Mouse (Mus musculus) heart, embryonic 10.5 days (tissue): ENCODE measurements at regions not wholly inside any gene's neighbourhood (a gene's known extent, or its start where the extent isn't known, plus 50 kb on each side); places are given as distances from the start of the nearest gene placed in this dataset.

Experiments
- DNase-seq: peaks from one replicate; pipeline ENCODE4 v3.0.0-alpha.2; 2017; ENCODE audit warnings: low spot score
- H3K27ac ChIP-seq: fragments of 300-500 bp; sonication (generic); 2 replicates; pipeline ENCODE4 v1.5.1; 2016; ENCODE audit warnings: mild to moderate bottlenecking
- H3K27me3 ChIP-seq: fragments of 300-500 bp; sonication (generic); 2 replicates; pipeline ENCODE4 v1.6.1; 2016; ENCODE audit warnings: mild to moderate bottlenecking; ENCODE audit not compliant: poor library complexity, insufficient read depth, severe bottlenecking
- H3K36me3 ChIP-seq: fragments of 300-500 bp; sonication (generic); 2 replicates; pipeline ENCODE4 v1.6.1; 2016; ENCODE audit warnings: mild to moderate bottlenecking, moderate library complexity
- H3K4me1 ChIP-seq: fragments of 300-500 bp; sonication (generic); 2 replicates; pipeline ENCODE4 v1.6.1; 2016; ENCODE audit warnings: mild to moderate bottlenecking
- H3K4me3 ChIP-seq: fragments of 300-500 bp; sonication (generic); 2 replicates; pipeline ENCODE4 v1.5.1; 2016; ENCODE audit warnings: mild to moderate bottlenecking, moderate library complexity
- H3K9me3 ChIP-seq: fragments of 300-500 bp; sonication (generic); 2 replicates; pipeline ENCODE4 v1.6.1; 2016; ENCODE audit warnings: mild to moderate bottlenecking, moderate library complexity
- WGBS: fragments of 180-500 bp; shearing (Covaris S2); methylation state at CpG from one replicate; pipeline ENCODE4 v1.1.7; 2016; 5-methylcytosine and 5-hydroxymethylcytosine counted together

GRCm38 (mm10) chr9:41365251-41365650 is 203.8 kb upstream of the Ubash3b start:
- Histone ChIP-seq H3K27me3 (no peaks in the 10 kb centered on the region), H3K4me3 (no peak overlapping the region), H3K9me3 (no peaks in the 10 kb centered on the region), H3K27ac (peak overlapping the region; percentile 52; the same call in 1 of the 2 replicates), H3K4me1 (peaks cover 7% of the 10 kb centered on the region; the same call in 1 of the 2 replicates), H3K36me3 (no peaks in the 10 kb centered on the region)
- DNase-seq = no peak
- 56% methylated on average over 5 of the region's 5 CpGs for WGBS

- Histone ChIP-seq H3K4me1 (peaks cover 7% of the 10 kb centered on the region; the same call in 1 of the 2 replicates), H3K9me3 (no peaks in the 10 kb centered on the region), H3K4me3 (no peak overlapping the region), H3K27ac (no peak overlapping the region), H3K36me3 (no peaks in the 10 kb centered on the region), H3K27me3 (no peaks in the 10 kb centered on the region)
- DNase-seq = no peak
- 65% methylated on average over 6 of the region's 6 CpGs for WGBS
Measured at GRCm38 (mm10) chr9:41364442-41365250, 203.1 kb upstream of the Ubash3b start.

- H3K4me1 ChIP-seq = peaks cover 14% of the 10 kb centered on the region
- H3K36me3 ChIP-seq = no peaks in the 10 kb centered on the region
- H3K9me3 ChIP-seq = no peaks in the 10 kb centered on the region
- 85% methylated on average over 5 of the region's 5 CpGs for WGBS
- H3K4me3 ChIP-seq = no peak overlapping the region
- no peak for DNase-seq
- H3K27me3 ChIP-seq = no peaks in the 10 kb centered on the region
- H3K27ac ChIP-seq = no peak overlapping the region
Measured at GRCm38 (mm10) chr9:41360356-41360755, 198.9 kb upstream of the Ubash3b start.

GRCm38 (mm10) chr9:41359286-41359685 is 197.8 kb upstream of the Ubash3b start:
- Histone ChIP-seq H3K4me3 (no peak overlapping the region), H3K27me3 (no peaks in the 10 kb centered on the region), H3K9me3 (no peaks in the 10 kb centered on the region), H3K27ac (no peak overlapping the region), H3K4me1 (peaks cover 7% of the 10 kb centered on the region), H3K36me3 (no peaks in the 10 kb centered on the region)
- 85% methylated on average over 3 of the region's 3 CpGs for WGBS
- DNase-seq = no peak

GRCm38 (mm10) chr9:41345338-41345737 is 183.8 kb upstream of the Ubash3b start:
- Histone ChIP-seq H3K4me3 (no peak overlapping the region), H3K36me3 (no peaks in the 10 kb centered on the region), H3K4me1 (no peaks in the 10 kb centered on the region), H3K9me3 (no peaks in the 10 kb centered on the region), H3K27ac (no peak overlapping the region), H3K27me3 (no peaks in the 10 kb centered on the region)
- 68% methylated on average over 2 of the region's 2 CpGs for WGBS
- no peak for DNase-seq

GRCm38 (mm10) chr9:41337375-41337774 is 175.9 kb upstream of the Ubash3b start:
- no peak for DNase-seq
- peaks cover 20% of the 10 kb centered on the region for H3K4me1 ChIP-seq
- WGBS = 80% methylated on average over 2 of the region's 2 CpGs
- H3K4me3 ChIP-seq = no peak overlapping the region
- no peaks in the 10 kb centered on the region for H3K9me3 ChIP-seq
- no peak overlapping the region for H3K27ac ChIP-seq
- H3K27me3 ChIP-seq = no peaks in the 10 kb centered on the region
- H3K36me3 ChIP-seq = no peaks in the 10 kb centered on the region

GRCm38 (mm10) chr9:41336801-41337200 is 175.3 kb upstream of the Ubash3b start:
- no peak for DNase-seq
- H3K4me1 ChIP-seq = peaks cover 20% of the 10 kb centered on the region
- H3K27me3 ChIP-seq = no peaks in the 10 kb centered on the region
- H3K36me3 ChIP-seq = no peaks in the 10 kb centered on the region
- no peaks in the 10 kb centered on the region for H3K9me3 ChIP-seq
- WGBS = 73% methylated on average over 6 of the region's 6 CpGs
- H3K4me3 ChIP-seq = no peak overlapping the region
- 0 out of 2 replicates have a peak overlapping the region, but pooled peaks have one; percentile 29 for H3K27ac ChIP-seq

- peak overlapping the region; percentile 74 for H3K27ac ChIP-seq
- H3K9me3 ChIP-seq = no peaks in the 10 kb centered on the region
- H3K4me1 ChIP-seq = peaks cover 20% of the 10 kb centered on the region
- no peaks in the 10 kb centered on the region for H3K36me3 ChIP-seq
- peak; percentile 68 for DNase-seq
- peak overlapping the region; percentile 27; the same call in 1 of the 2 replicates for H3K4me3 ChIP-seq
- H3K27me3 ChIP-seq = no peaks in the 10 kb centered on the region
- 21% methylated on average over 10 of the region's 10 CpGs for WGBS
Measured at GRCm38 (mm10) chr9:41334462-41335241, 173.2 kb upstream of the Ubash3b start.

- no peaks in the 10 kb centered on the region for H3K9me3 ChIP-seq
- H3K4me1 ChIP-seq = peaks cover 26% of the 10 kb centered on the region
- DNase-seq = peak; percentile 51
- H3K27me3 ChIP-seq = no peaks in the 10 kb centered on the region
- WGBS = 95% methylated on average over 1 of the region's 1 CpGs
- H3K36me3 ChIP-seq = no peaks in the 10 kb centered on the region
- no peak overlapping the region for H3K27ac ChIP-seq
- H3K4me3 ChIP-seq = no peak overlapping the region
Measured at GRCm38 (mm10) chr9:41333526-41333925, 172.0 kb upstream of the Ubash3b start.

- Histone ChIP-seq H3K4me1 (peaks cover 22% of the 10 kb centered on the region), H3K27ac (peak overlapping the region; percentile 7)
- WGBS = 92% methylated on average over 1 of the region's 1 CpGs
Measured at GRCm38 (mm10) chr9:41328959-41329358, 167.5 kb upstream of the Ubash3b start.

GRCm38 (mm10) chr9:41328480-41328879 is 167.0 kb upstream of the Ubash3b start:
- DNase-seq = peak; percentile 71
- H3K27ac ChIP-seq = peak overlapping the region; percentile 7
- peaks cover 22% of the 10 kb centered on the region for H3K4me1 ChIP-seq
- H3K4me3 ChIP-seq = peak overlapping the region; percentile 19; the same call in 1 of the 2 replicates
- no peaks in the 10 kb centered on the region for H3K9me3 ChIP-seq
- H3K27me3 ChIP-seq = no peaks in the 10 kb centered on the region
- H3K36me3 ChIP-seq = no peaks in the 10 kb centered on the region
- WGBS = 37% methylated on average over 5 of the region's 5 CpGs

More at GRCm38 (mm10) chr9:41328959-41329358, 167.5 kb upstream of the Ubash3b start:
- peak; percentile 55 for DNase-seq
- H3K27me3 ChIP-seq = no peaks in the 10 kb centered on the region
- H3K9me3 ChIP-seq = no peaks in the 10 kb centered on the region
- peak overlapping the region; percentile 19; the same call in 1 of the 2 replicates for H3K4me3 ChIP-seq
- no peaks in the 10 kb centered on the region for H3K36me3 ChIP-seq

- DNase-seq = no peak
- peaks cover 22% of the 10 kb centered on the region for H3K4me1 ChIP-seq
- H3K4me3 ChIP-seq = peak overlapping the region; percentile 0; the same call in 1 of the 2 replicates
- H3K27ac ChIP-seq = no peak overlapping the region
- WGBS = 18% methylated on average over 1 of the region's 1 CpGs
- H3K9me3 ChIP-seq = no peaks in the 10 kb centered on the region
- H3K36me3 ChIP-seq = no peaks in the 10 kb centered on the region
- H3K27me3 ChIP-seq = no peaks in the 10 kb centered on the region
Measured at GRCm38 (mm10) chr9:41328056-41328455, 166.6 kb upstream of the Ubash3b start.

GRCm38 (mm10) chr9:41327561-41327960 is 166.1 kb upstream of the Ubash3b start:
- WGBS = 78% methylated on average over 1 of the region's 1 CpGs
- Histone ChIP-seq H3K27ac (0 out of 2 replicates have a peak overlapping the region, but pooled peaks have one; percentile 74), H3K36me3 (no peaks in the 10 kb centered on the region), H3K4me3 (peak overlapping the region; percentile 0; the same call in 1 of the 2 replicates), H3K9me3 (no peaks in the 10 kb centered on the region), H3K4me1 (peaks cover 22% of the 10 kb centered on the region), H3K27me3 (no peaks in the 10 kb centered on the region)
- DNase-seq = peak; percentile 3
